Mouse (Mus musculus): ENCODE data around the gene Ddx39b. TPM values are rescaled to one million over a fixed set of nuclear protein-coding genes. Genes with fewer than 3 reads are reported as not detected.

The Ddx39b gene
- total RNA-seq, 2 experiments from 2014 or later, result 189 to 235 TPM

- no peak for DNase-seq
These were observed 3.5 kb downstream of the Ddx39b start for GRCm38 (mm10) chr17:35244999-35245398.

GRCm38 (mm10) chr17:35245731-35246623 is 4.4 kb downstream of the Ddx39b start:
- no peak for DNase-seq

- DNase-seq, result no peak
These were observed 5.6 kb downstream of the Ddx39b start for GRCm38 (mm10) chr17:35247144-35247543.

- DNase-seq, result no peak
These were observed 7.4 kb downstream of the Ddx39b start for GRCm38 (mm10) chr17:35248986-35249385.

- no peak for DNase-seq
These were observed 8.1 kb downstream of the Ddx39b start for GRCm38 (mm10) chr17:35249451-35250197.

GRCm38 (mm10) chr17:35250348-35251120 is 9.0 kb downstream of the Ddx39b start:
- DNase-seq, result no peak

GRCm38 (mm10) chr17:35251162-35251719 is 9.7 kb downstream of the Ddx39b start:
- no peak for DNase-seq

GRCm38 (mm10) chr17:35251981-35252380 is 10.4 kb downstream of the Ddx39b start:
- DNase-seq, result no peak

GRCm38 (mm10) chr17:35252619-35253292 is 11.2 kb downstream of the Ddx39b start:
- DNase-seq, result no peak

GRCm38 (mm10) chr17:35253293-35254093 is 11.9 kb downstream of the Ddx39b start:
- DNase-seq, result no peak

GRCm38 (mm10) chr17:35254241-35255098 is 12.9 kb downstream of the Ddx39b start:
- DNase-seq, result peak; percentile 80

- DNase-seq, result no peak
These were observed 13.8 kb downstream of the Ddx39b start for GRCm38 (mm10) chr17:35255301-35255700.

GRCm38 (mm10) chr17:35255704-35256103 is 14.2 kb downstream of the Ddx39b start:
- DNase-seq, result no peak

- no peak for DNase-seq
These were observed 15.8 kb downstream of the Ddx39b start for GRCm38 (mm10) chr17:35257378-35257777.

GRCm38 (mm10) chr17:35257824-35258491 is 16.4 kb downstream of the Ddx39b start:
- DNase-seq, result peak; percentile 96

GRCm38 (mm10) chr17:35258492-35259478 is 17.2 kb downstream of the Ddx39b start:
- no peak for DNase-seq

GRCm38 (mm10) chr17:35259621-35260020 is 18.1 kb downstream of the Ddx39b start:
- DNase-seq, result no peak

- no peak for DNase-seq
These were observed 20.1 kb downstream of the Ddx39b start for GRCm38 (mm10) chr17:35261651-35262050.

All from adrenal gland, postnatal 10 days (tissue).